18 mouse cellular contexts compared by ENCODE assay signal in genomic region chr16:13565291-13565690, GRCm38 (mm10).
"Had no signal": no experiment of that assay in that cellular context is flagged by ENCODE, and none has a peak within 500 bp of the region (broad histone marks: within the 10 kb centered on the region; RNA-seq: fewer than 3 reads in every experiment).

No protein-coding gene starts in this region.

- DNase-seq: kidney, adult 9 months; kidney, postnatal 36 days; lung, embryonic 14.5 days; lung, postnatal 10 days; lung, postnatal 4 days; retina, postnatal 1 day; thymus, adult 18-20 months; thymus, postnatal 25 days had no signal

- H3K4me1 ChIP-seq: limb, embryonic 15.5 days; midbrain, embryonic 10.5 days; neural tube, embryonic 13.5 days had no signal

- H3K27ac ChIP-seq: kidney, postnatal 0 days; layer of hippocampus, adult 2 months; limb, embryonic 15.5 days; liver, embryonic 12.5 days; midbrain, embryonic 10.5 days; neural tube, embryonic 13.5 days; stomach, postnatal 0 days had no signal

- ATAC-seq: inflammation-experienced regulatory T-cells, adult 6 months; intestine, postnatal 0 days; liver, embryonic 12.5 days; midbrain, embryonic 16.5 days had no signal

- H3K4me3 ChIP-seq: layer of hippocampus, adult 2 months; limb, embryonic 15.5 days; liver, embryonic 12.5 days; midbrain, embryonic 10.5 days; neural tube, embryonic 13.5 days had no signal

- H3K27me3 ChIP-seq: limb, embryonic 15.5 days; liver, embryonic 12.5 days; neural tube, embryonic 13.5 days had no signal
